Mouse (Mus musculus): Measurements from ENCODE around the gene Zcchc14. TPM values are rescaled to one million over a fixed set of nuclear protein-coding genes. Genes with fewer than 3 reads are reported as not detected.
"Not testable (repeated sequence)": the region's sequence is repeated elsewhere in the genome, so short reads cannot be mapped to it uniquely, and the experiment has no call there.

Gene Zcchc14
- total and polyA plus RNA-seq, 2 experiments from 2014 or later = 16.9 to 66.5 TPM

DNA sequence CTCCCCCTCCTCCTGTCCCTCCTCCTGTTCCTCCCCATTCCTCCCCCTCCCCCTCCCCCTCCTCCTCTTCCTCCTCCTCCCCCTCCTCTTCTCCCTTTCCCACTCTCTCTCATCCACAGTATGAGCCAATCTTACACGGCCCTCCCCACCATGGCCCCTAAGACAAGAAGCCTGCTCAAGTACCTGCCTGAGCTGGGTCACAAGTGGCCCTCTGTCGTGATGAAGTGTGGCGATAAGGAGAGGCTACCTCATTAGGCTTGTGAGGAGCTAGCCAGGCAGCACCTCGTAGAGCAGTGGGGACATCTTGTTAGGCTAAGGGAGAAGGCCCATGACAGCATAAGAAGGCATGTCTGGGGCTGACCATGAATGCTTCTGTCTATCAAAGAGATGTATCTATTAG, 20.5 kb upstream of the Zcchc14 start:
- TF ChIP-seq CTCF (IDR thresholded peaks at IDR 0.05) = no peak
- H3K27me3 ChIP-seq (ENCODE audit: insufficient read depth, low read length) = no peaks in the 10 kb centered on the region
- peak overlapping the region; percentile 75 for H3K27ac ChIP-seq (ENCODE audit: low read depth, low read length)
- WGBS = 63% methylated on average over 4 of the region's 4 CpGs
- H3K9ac ChIP-seq (replicated peaks; ENCODE audit: low read length, poor library complexity, severe bottlenecking) = no peak overlapping the region
- H3K36me3 ChIP-seq (ENCODE audit: insufficient read depth, low read length) = no peaks in the 10 kb centered on the region
- H3K4me1 ChIP-seq (ENCODE audit: insufficient read depth, low read length) = peaks cover 5% of the 10 kb centered on the region; the same call in 1 of the 2 replicates
- H3K4me2 ChIP-seq (ENCODE audit: low read depth, low read length, poor library complexity, severe bottlenecking) = no peak overlapping the region
- ATAC-seq (ENCODE audit: low FRiP score) (no peak), DNase-seq (ENCODE audit: low spot score) (no peak)
- H3K4me3 ChIP-seq (ENCODE audit: low read depth, low read length) = no peak overlapping the region
- no peaks in the 10 kb centered on the region for H3K9me3 ChIP-seq (ENCODE audit: low read length)

DNA sequence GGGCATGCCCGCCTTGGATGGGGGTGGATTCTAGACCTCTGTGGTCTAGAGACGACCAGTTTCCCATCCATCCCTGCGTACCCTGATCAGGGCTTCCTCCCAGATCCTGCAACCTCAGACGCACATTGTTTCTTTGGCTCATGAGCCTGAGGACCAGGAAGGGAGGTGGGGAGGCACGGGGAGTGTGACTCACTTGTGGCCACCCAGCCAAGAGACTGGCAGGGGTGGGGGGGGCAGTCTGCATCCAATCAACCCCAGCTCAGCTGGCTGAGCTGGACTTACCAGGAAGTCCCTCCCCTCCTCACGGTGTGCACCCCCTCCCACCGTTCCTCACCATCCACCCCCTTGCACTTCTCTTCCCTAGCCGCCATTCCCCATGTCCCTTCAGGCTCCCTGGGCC, 16.5 kb upstream of the Zcchc14 start:
- Histone ChIP-seq H3K27ac (ENCODE audit: low read depth, low read length) (0 out of 2 replicates have a peak overlapping the region, but pooled peaks have one; percentile 32), H3K9me3 (ENCODE audit: low read length) (no peaks in the 10 kb centered on the region), H3K4me1 (ENCODE audit: insufficient read depth, low read length) (peaks cover 5% of the 10 kb centered on the region; the same call in 1 of the 2 replicates), H3K9ac (replicated peaks; ENCODE audit: low read length, poor library complexity, severe bottlenecking) (0 out of 2 replicates have a peak overlapping the region, but pooled peaks have one; percentile 33), H3K36me3 (ENCODE audit: insufficient read depth, low read length) (no peaks in the 10 kb centered on the region), H3K27me3 (ENCODE audit: insufficient read depth, low read length) (no peaks in the 10 kb centered on the region), H3K4me3 (ENCODE audit: low read depth, low read length) (no peak overlapping the region), H3K4me2 (ENCODE audit: low read depth, low read length, poor library complexity, severe bottlenecking) (no peak overlapping the region; the same call in 1 of the 2 replicates)
- 13% methylated on average over 8 of the region's 8 CpGs for WGBS
- TF ChIP-seq CTCF (IDR thresholded peaks at IDR 0.05) = no peak
- DNase-seq (ENCODE audit: low spot score) (peak; percentile 31), ATAC-seq (ENCODE audit: low FRiP score) (no peak)

GRCm38 (mm10) chr8:121668553-121668952, 15.9 kb upstream of the Zcchc14 start:
- peak overlapping the region; percentile 38; the same call in 1 of the 2 replicates for H3K27ac ChIP-seq (ENCODE audit: low read depth, low read length)
- 29% methylated on average over 6 of the region's 6 CpGs for WGBS
- no peaks in the 10 kb centered on the region for H3K27me3 ChIP-seq (ENCODE audit: insufficient read depth, low read length)
- H3K4me3 ChIP-seq (ENCODE audit: low read depth, low read length) = no peak overlapping the region
- no peak overlapping the region for H3K4me2 ChIP-seq (ENCODE audit: low read depth, low read length, poor library complexity, severe bottlenecking)
- ATAC-seq (ENCODE audit: low FRiP score) = no peak
- no peaks in the 10 kb centered on the region for H3K36me3 ChIP-seq (ENCODE audit: insufficient read depth, low read length)
- TF ChIP-seq CTCF (IDR thresholded peaks at IDR 0.05) = no peak
- no peak for DNase-seq (ENCODE audit: low spot score)
- H3K9ac ChIP-seq (replicated peaks; ENCODE audit: low read length, poor library complexity, severe bottlenecking) = peak overlapping the region; percentile 33; the same call in 1 of the 2 replicates
- H3K4me1 ChIP-seq (ENCODE audit: insufficient read depth, low read length) = peaks cover 5% of the 10 kb centered on the region; the same call in 1 of the 2 replicates
- H3K9me3 ChIP-seq (ENCODE audit: low read length) = no peaks in the 10 kb centered on the region

- Histone ChIP-seq H3K9ac (replicated peaks; ENCODE audit: low read length, poor library complexity, severe bottlenecking) (peak overlapping the region; percentile 33; the same call in 1 of the 2 replicates), H3K27ac (ENCODE audit: low read depth, low read length) (peak overlapping the region; percentile 38; the same call in 1 of the 2 replicates)
- 77% methylated on average over 9 of the region's 9 CpGs for WGBS
- H3K4me1 ChIP-seq (ENCODE audit: insufficient read depth, low read length); H3K27me3 ChIP-seq (ENCODE audit: insufficient read depth, low read length); H3K4me2 ChIP-seq (ENCODE audit: low read depth, low read length, poor library complexity, severe bottlenecking); H3K36me3 ChIP-seq (ENCODE audit: insufficient read depth, low read length); H3K9me3 ChIP-seq (ENCODE audit: low read length); ATAC-seq (ENCODE audit: low FRiP score); H3K4me3 ChIP-seq (ENCODE audit: low read depth, low read length); DNase-seq (ENCODE audit: low spot score): not testable (repeated sequence)
- TF ChIP-seq CTCF (IDR thresholded peaks at IDR 0.05) = 0 out of 2 replicates have a peak, but pooled peaks have one; percentile 22
Measured at GRCm38 (mm10) chr8:121667936-121668500, 15.3 kb upstream of the Zcchc14 start.

- 7% methylated on average over 16 of the region's 16 CpGs for WGBS
- DNase-seq (ENCODE audit: low spot score) = peak; percentile 70
- Histone ChIP-seq H3K27ac (ENCODE audit: low read depth, low read length) (peak overlapping the region; percentile 32; the same call in 1 of the 2 replicates), H3K36me3 (ENCODE audit: insufficient read depth, low read length) (no peaks in the 10 kb centered on the region), H3K4me2 (ENCODE audit: low read depth, low read length, poor library complexity, severe bottlenecking) (peak overlapping the region; percentile 24; the same call in 1 of the 2 replicates), H3K9me3 (ENCODE audit: low read length) (no peaks in the 10 kb centered on the region), H3K4me3 (ENCODE audit: low read depth, low read length) (no peak overlapping the region), H3K4me1 (ENCODE audit: insufficient read depth, low read length) (0 out of 2 replicates have a peak, but pooled peaks cover 5% of the 10 kb centered on the region), H3K27me3 (ENCODE audit: insufficient read depth, low read length) (no peaks in the 10 kb centered on the region), H3K9ac (replicated peaks; ENCODE audit: low read length, poor library complexity, severe bottlenecking) (0 out of 2 replicates have a peak overlapping the region, but pooled peaks have one; percentile 1)
- peak; percentile 50; the same call in 1 of the 2 replicates for ATAC-seq (ENCODE audit: low FRiP score)
- TF ChIP-seq CTCF (IDR thresholded peaks at IDR 0.05) = no peak; the same call in 1 of the 2 replicates
Measured at GRCm38 (mm10) chr8:121665329-121665728, 12.6 kb upstream of the Zcchc14 start.

DNA sequence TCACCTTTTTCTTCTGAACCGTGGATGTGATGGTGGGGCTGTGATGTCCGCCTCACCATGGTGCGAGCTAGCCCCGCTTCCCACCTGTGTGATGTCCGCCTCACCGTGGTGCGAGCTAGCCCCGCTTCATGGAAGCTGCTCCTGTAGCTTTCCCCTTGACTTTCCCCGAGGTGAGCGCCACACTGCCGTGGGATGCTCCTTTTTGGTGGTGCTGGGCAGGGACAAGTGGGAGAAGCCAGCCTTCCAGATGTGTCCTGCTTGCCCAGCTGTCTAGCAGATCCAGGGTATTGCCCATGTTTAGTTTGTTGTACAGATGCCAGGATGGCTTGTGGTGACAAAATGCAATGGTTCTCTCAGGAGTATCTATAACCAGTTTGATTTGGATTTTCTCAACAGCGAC, 10.4 kb upstream of the Zcchc14 start:
- no peaks in the 10 kb centered on the region for H3K9me3 ChIP-seq (ENCODE audit: low read length)
- H3K4me3 ChIP-seq (ENCODE audit: low read depth, low read length) = no peak overlapping the region
- no peaks in the 10 kb centered on the region for H3K27me3 ChIP-seq (ENCODE audit: insufficient read depth, low read length)
- 94% methylated on average over 12 of the region's 12 CpGs for WGBS
- H3K4me1 ChIP-seq (ENCODE audit: insufficient read depth, low read length) = no peaks in the 10 kb centered on the region
- TF ChIP-seq CTCF (IDR thresholded peaks at IDR 0.05) = no peak
- ATAC-seq (ENCODE audit: low FRiP score) (no peak), DNase-seq (ENCODE audit: low spot score) (no peak)
- H3K9ac ChIP-seq (replicated peaks; ENCODE audit: low read length, poor library complexity, severe bottlenecking) = no peak overlapping the region
- H3K27ac ChIP-seq (ENCODE audit: low read depth, low read length) = no peak overlapping the region
- no peak overlapping the region for H3K4me2 ChIP-seq (ENCODE audit: low read depth, low read length, poor library complexity, severe bottlenecking)
- H3K36me3 ChIP-seq (ENCODE audit: insufficient read depth, low read length) = no peaks in the 10 kb centered on the region

Data from midbrain, postnatal 0 days (tissue).